13 mouse cellular contexts compared by ENCODE assay signal in the genomic region with DNA sequence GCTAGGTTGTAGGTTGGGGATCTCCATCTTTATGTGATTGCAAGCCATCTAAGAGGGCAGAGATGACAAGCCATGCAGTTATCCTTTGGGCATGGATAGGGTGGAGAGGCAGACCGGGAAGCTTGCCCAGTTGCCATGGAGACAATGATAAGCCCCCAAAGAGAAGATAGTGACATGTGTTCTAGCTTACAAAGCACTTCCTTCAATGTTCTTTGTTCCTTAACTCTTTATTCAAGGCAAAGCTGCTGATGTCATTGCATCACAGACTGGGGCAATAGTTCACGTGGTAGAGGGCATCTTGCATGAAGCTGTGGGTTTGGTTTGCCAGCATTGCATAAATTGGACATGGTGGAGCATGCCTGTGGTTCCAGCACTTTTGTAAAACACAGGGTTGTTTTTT. TPM values are rescaled to one million over a fixed set of nuclear protein-coding genes. Genes with fewer than 3 reads are reported as not detected.
A peak's percentile ranks its signal among the peaks of the same experiment; 100 is the strongest.
DNase-seq lines count a peak whose midpoint lies in the region; ATAC-seq and TF ChIP-seq lines count a peak whose summit lies in the region.
"Had no signal": no experiment of that assay in that cellular context is flagged by ENCODE, and none has a peak within 500 bp of the region (broad histone marks: within the 10 kb centered on the region; RNA-seq: fewer than 3 reads in every experiment).

No protein-coding gene starts in this region.

- H3K4me1 ChIP-seq in heart, embryonic 16.5 days (ENCODE audit: control insufficient read depth, insufficient read depth, low read length) = peaks cover 5% of the 10 kb centered on the region
- 0 out of 2 replicates have a peak, but pooled peaks cover 8% of the 10 kb centered on the region for H3K4me1 ChIP-seq in neural tube, embryonic 15.5 days
- H3K4me1 ChIP-seq in bone marrow macrophage, adult 2 months (ENCODE audit: control insufficient read depth, insufficient read depth, low read length) = peaks cover 21% of the 10 kb centered on the region
- H3K4me1 ChIP-seq: limb, embryonic 12.5 days; midbrain, embryonic 12.5 days had no signal

- no peaks in the 10 kb centered on the region for H3K9me3 ChIP-seq in heart, embryonic 16.5 days (replicated peaks; ENCODE audit: control insufficient read depth, low read length)
- no peaks in the 10 kb centered on the region for H3K9me3 ChIP-seq in neural tube, embryonic 15.5 days (replicated peaks)
- H3K9me3 ChIP-seq: embryonic facial prominence, embryonic 13.5 days; limb, embryonic 12.5 days; midbrain, embryonic 12.5 days had no signal

- DNase-seq in heart, postnatal 25 days (ENCODE audit: low spot score) = no peak
- DNase-seq in neural tube, embryonic 10.5 days (ENCODE audit: extremely low spot score, low spot score) = no peak
- DNase-seq in monocyte, adult 2 months (ENCODE audit: low read depth in 1 of 2, low spot score in 2 of 2) = peak; percentile 31 to 54
- no peak for DNase-seq in gastrocnemius, postnatal 25 days
- DNase-seq: thymus, adult 2 months had no signal

- intact Hi-C loops in heart, postnatal 25 days (cut with DNase I) = no loop called here

- H3K27me3 ChIP-seq in heart, embryonic 16.5 days (ENCODE audit: control insufficient read depth, insufficient read depth, low read length) = no peaks in the 10 kb centered on the region
- no peaks in the 10 kb centered on the region for H3K27me3 ChIP-seq in neural tube, embryonic 15.5 days (replicated peaks)
- H3K27me3 ChIP-seq: CH12.LX; embryonic facial prominence, embryonic 13.5 days; limb, embryonic 12.5 days; midbrain, embryonic 12.5 days had no signal

- WGBS in heart, embryonic 16.5 days = 15% methylated on average over 2 of the region's 2 CpGs
- 35% methylated on average over 2 of the region's 2 CpGs for WGBS in neural tube, embryonic 15.5 days

- H3K4me2 ChIP-seq in heart, embryonic 16.5 days (ENCODE audit: low read depth, low read length) = no peak overlapping the region
- no peak overlapping the region for H3K4me2 ChIP-seq in neural tube, embryonic 15.5 days
- H3K4me2 ChIP-seq: embryonic facial prominence, embryonic 13.5 days; limb, embryonic 12.5 days; midbrain, embryonic 12.5 days had no signal

- H3K9ac ChIP-seq in heart, embryonic 16.5 days (ENCODE audit: low read length) = no peak overlapping the region
- H3K9ac ChIP-seq in neural tube, embryonic 15.5 days (replicated peaks) = no peak overlapping the region
- H3K9ac ChIP-seq: embryonic facial prominence, embryonic 13.5 days; limb, embryonic 12.5 days; midbrain, embryonic 12.5 days had no signal

- H3K36me3 ChIP-seq in heart, embryonic 16.5 days (ENCODE audit: control insufficient read depth, insufficient read depth) = no peaks in the 10 kb centered on the region
- H3K36me3 ChIP-seq in neural tube, embryonic 15.5 days = no peaks in the 10 kb centered on the region
- H3K36me3 ChIP-seq: embryonic facial prominence, embryonic 13.5 days; limb, embryonic 12.5 days; midbrain, embryonic 12.5 days had no signal

- no peak for TF ChIP-seq CTCF in bone marrow macrophage, adult 2 months (IDR thresholded peaks at IDR 0.05; ENCODE audit: low read depth, low read length)

- TF ChIP-seq POLR2A in bone marrow macrophage, adult 2 months (IDR thresholded peaks at IDR 0.05; ENCODE audit: borderline replicate concordance, low read depth, low read length) = no peak

- no peak overlapping the region for H3K4me3 ChIP-seq in heart, embryonic 16.5 days (ENCODE audit: low read length)
- H3K4me3 ChIP-seq in neural tube, embryonic 15.5 days (replicated peaks) = no peak overlapping the region
- H3K4me3 ChIP-seq in bone marrow macrophage, adult 2 months (ENCODE audit: insufficient read depth, low read length) = no peak overlapping the region
- H3K4me3 ChIP-seq: embryonic facial prominence, embryonic 13.5 days; limb, embryonic 12.5 days; midbrain, embryonic 12.5 days had no signal

- ATAC-seq in heart, embryonic 16.5 days (replicated peaks; ENCODE audit: extremely low read depth, insufficient read depth, low FRiP score) = peak; percentile 66
- 0 out of 2 replicates have a peak, but pooled peaks have one; percentile 21 for ATAC-seq in neural tube, embryonic 15.5 days (ENCODE audit: low FRiP score)
- no peak for ATAC-seq in erythroid progenitor cell, adult 5-6 weeks (replicated peaks; ENCODE audit: low FRiP score, poor library complexity, severe bottlenecking)

- no peak overlapping the region for H3K27ac ChIP-seq in heart, embryonic 16.5 days (ENCODE audit: low read length)
- no peak overlapping the region for H3K27ac ChIP-seq in neural tube, embryonic 15.5 days (replicated peaks)
- peak overlapping the region; percentile 66 for H3K27ac ChIP-seq in bone marrow macrophage, adult 2 months (ENCODE audit: insufficient read depth, low read depth, low read length)
- H3K27ac ChIP-seq: embryonic facial prominence, embryonic 13.5 days; limb, embryonic 12.5 days; midbrain, embryonic 12.5 days had no signal

RNA-seq across cellular contexts. Expression of a gene that starts 27.1 kb away (rescaled TPM):
- polyA plus RNA-seq in heart, embryonic 16.5 days (2015; fragmentation: Nextera tagmentation; extraction: Ambion mirVana) = 5.1 and 6.8 TPM in 2 replicates
- total RNA-seq in heart, postnatal 25 days (2021) = 1 to 10 TPM in 1 of 2 experiments, under 1 TPM in 1; 0.55 to 1.0 TPM
- 0.44 and 2.9 TPM in 2 replicates for polyA plus RNA-seq in neural tube, embryonic 15.5 days (2015; fragmentation: Nextera tagmentation; extraction: Ambion mirVana)
- polyA plus RNA-seq in bone marrow macrophage, adult 2 months (2012; ENCODE audit: insufficient read depth, insufficient read length, missing spikeins) = 10.9 and 11.9 TPM in 2 replicates
- under 1 TPM in 1 of 2 experiments, not detected in 1; 0.29 TPM for total RNA-seq in gastrocnemius, postnatal 25 days (2021)
- total RNA-seq in erythroid progenitor cell, adult 5-6 weeks (2015; ENCODE audit: low replicate concordance) = 10.8 TPM in 1 of 2 replicates, not detected in the other
- 0.61 and 6.3 TPM in 2 replicates for total RNA-seq in erythroid progenitor cell, adult 5-6 weeks (2017; ENCODE audit: low replicate concordance)

Comparison
In these comparisons a context has a peak if more than half of its experiments do, and no peak if none do; other contexts are left out.
1. DNase-seq: peak in monocyte, adult 2 months (2 of 2); none in heart, postnatal 25 days (single experiment), neural tube, embryonic 10.5 days (single experiment) and gastrocnemius, postnatal 25 days (single experiment).